Mouse (Mus musculus) midbrain, embryonic 16.5 days (tissue): ENCODE results near the gene Klk1. TPM values are rescaled to one million over a fixed set of nuclear protein-coding genes. Genes with fewer than 3 reads are reported as not detected.

Source experiments
- ATAC-seq: fragments of 200-750 bp; cut with Nextera tagmentation; 2 replicates; pipeline ENCODE4 v1.8.0; 2017; ENCODE audit warnings: moderate TSS enrichment
- H3K27ac ChIP-seq: fragments of 300-500 bp; sonication (generic); 2 replicates; pipeline ENCODE4 v1.5.1; 2014; ENCODE audit warnings: mild to moderate bottlenecking, low read length, mixed read lengths
- H3K27me3 ChIP-seq: fragments of 300-500 bp; sonication (generic); 2 replicates; pipeline ENCODE4 v1.6.1; 2014; ENCODE audit warnings: low read depth, low read length, mixed read lengths; ENCODE audit not compliant: control insufficient read depth, insufficient read depth
- H3K36me3 ChIP-seq: fragments of 300-500 bp; sonication (generic); 2 replicates; pipeline ENCODE4 v1.6.1; 2014; ENCODE audit warnings: mild to moderate bottlenecking, low read length, moderate library complexity, mixed read lengths; ENCODE audit not compliant: control insufficient read depth, insufficient read depth
- H3K4me1 ChIP-seq: fragments of 300-500 bp; sonication (generic); 2 replicates; pipeline ENCODE4 v1.6.1; 2014; ENCODE audit warnings: mild to moderate bottlenecking, low read length, mixed read lengths; ENCODE audit not compliant: control insufficient read depth, insufficient read depth
- H3K4me2 ChIP-seq: fragments of 300-500 bp; sonication (generic); 2 replicates; pipeline ENCODE4 v1.6.1; 2014; ENCODE audit warnings: mild to moderate bottlenecking, low read length, mixed read lengths
- H3K4me3 ChIP-seq: fragments of 300-500 bp; sonication (generic); 2 replicates; pipeline ENCODE4 v1.5.1; 2014; ENCODE audit warnings: low read depth, mild to moderate bottlenecking, low read length, moderate library complexity, mixed read lengths
- H3K9ac ChIP-seq: fragments of 300-500 bp; sonication (generic); 2 replicates; pipeline ENCODE4 v1.6.1; 2014; ENCODE audit warnings: low read depth, low read length, mixed read lengths
- H3K9me3 ChIP-seq: fragments of 300-500 bp; sonication (generic); replicated peaks from 2 replicates; pipeline ENCODE4 v1.6.1; 2014; ENCODE audit warnings: mild to moderate bottlenecking, low read length, mixed read lengths; ENCODE audit not compliant: control insufficient read depth, poor library complexity, severe bottlenecking
- WGBS: fragments of 180-500 bp; shearing (Covaris S2); extraction: QIAGEN DNeasy Blood & Tissue Kit; methylation state at CpG from one replicate; pipeline ENCODE4 v1.1.7; 2014; 5-methylcytosine and 5-hydroxymethylcytosine counted together
- polyA plus RNA-seq: library from polyadenylated mRNA; unstranded; fragments of >200 nt; fragmentation: Nextera tagmentation; extraction: Ambion mirVana; gene quantifications from 2 replicates; pipeline ENCODE4 v1.2.1, GENCODE M21; 2015

Klk1 gene
- polyA plus RNA-seq, 1 experiment from 2014 or later: not detected

- Histone ChIP-seq H3K27me3 (no peaks in the 10 kb centered on the region), H3K36me3 (no peaks in the 10 kb centered on the region), H3K27ac (no peak overlapping the region), H3K9ac (no peak overlapping the region), H3K4me3 (no peak overlapping the region), H3K4me1 (peaks cover 5% of the 10 kb centered on the region; the same call in 1 of the 2 replicates), H3K9me3 (no peaks in the 10 kb centered on the region), H3K4me2 (no peak overlapping the region)
- ATAC-seq: no peak
- 44% methylated on average over 2 of the region's 2 CpGs for WGBS
Measured at GRCm38 (mm10) chr7:44277250-44277622, 52.1 kb downstream of the Klk1 start.

Other genes starting within 250 kb of the Klk1 start
- gene Klk1b9, start 249.3 kb upstream of the Klk1 start, polyA plus RNA-seq: not detected in 2 replicates
- not detected in 2 replicates for gene Klk1b11, start 229.5 kb upstream of the Klk1 start, polyA plus RNA-seq
- gene Klk1b26, start 213.2 kb upstream of the Klk1 start, polyA plus RNA-seq: not detected in 2 replicates
- not detected in 2 replicates for gene Klk1b27, start 173.1 kb upstream of the Klk1 start, polyA plus RNA-seq
- not detected in 2 replicates for gene Klk1b21, start 123.0 kb upstream of the Klk1 start, polyA plus RNA-seq
- gene Klk1b22, start 112.7 kb upstream of the Klk1 start, polyA plus RNA-seq: not detected in 2 replicates
- gene Klk1b16, start 88.6 kb upstream of the Klk1 start, polyA plus RNA-seq: not detected in 2 replicates
- gene Klk1b24, start 37.1 kb upstream of the Klk1 start, polyA plus RNA-seq: not detected in 2 replicates
- gene Klk1b3, start 27.2 kb upstream of the Klk1 start, polyA plus RNA-seq: not detected in 2 replicates
- gene Klk1b4, start 17.9 kb upstream of the Klk1 start, polyA plus RNA-seq: not detected in 2 replicates
- not detected in 2 replicates for gene Klk1b5, start 9.4 kb upstream of the Klk1 start, polyA plus RNA-seq
- not detected in 2 replicates for gene Gm36864, start 10.8 kb downstream of the Klk1 start, polyA plus RNA-seq
- 1.1 and 1.5 TPM in 2 replicates for gene 1700028J19Rik, start 21.3 kb downstream of the Klk1 start, polyA plus RNA-seq
- gene 2410002F23Rik, start 21.4 kb downstream of the Klk1 start, polyA plus RNA-seq: 225 and 237 TPM in 2 replicates
- gene Acp4, start 32.0 kb downstream of the Klk1 start, polyA plus RNA-seq: 0.14 TPM in 1 of 2 replicates, not detected in the other
- not detected in 2 replicates for gene Gm15517, start 36.1 kb downstream of the Klk1 start, polyA plus RNA-seq
- 4.0 and 4.2 TPM in 2 replicates for gene Clec11a, start 81.5 kb downstream of the Klk1 start, polyA plus RNA-seq
- gene Shank1, start 84.9 kb downstream of the Klk1 start, polyA plus RNA-seq: 35.6 and 36.8 TPM in 2 replicates
- 57.4 and 73.2 TPM in 2 replicates for gene Syt3, start 158.7 kb downstream of the Klk1 start, polyA plus RNA-seq
- 2.0 and 3.6 TPM in 2 replicates for gene 1700008O03Rik, start 160.5 kb downstream of the Klk1 start, polyA plus RNA-seq
- 14.3 and 15.9 TPM in 2 replicates for gene Lrrc4b, start 203.7 kb downstream of the Klk1 start, polyA plus RNA-seq
- 3.9 and 4.2 TPM in 2 replicates for gene Aspdh, start 240.0 kb downstream of the Klk1 start, polyA plus RNA-seq
- gene Josd2, start 242.6 kb downstream of the Klk1 start, polyA plus RNA-seq: 39.5 and 39.6 TPM in 2 replicates